Mouse (Mus musculus): ENCODE results near the gene Gtsf1. TPM values are rescaled to one million over a fixed set of nuclear protein-coding genes. Genes with fewer than 3 reads are reported as not detected.
"Not testable (repeated sequence)": the region's sequence is repeated elsewhere in the genome, so short reads cannot be mapped to it uniquely, and the experiment has no call there.

The Gtsf1 gene
- polyA plus RNA-seq, 1 experiment from 2014 or later, result 0.33 TPM

DNA sequence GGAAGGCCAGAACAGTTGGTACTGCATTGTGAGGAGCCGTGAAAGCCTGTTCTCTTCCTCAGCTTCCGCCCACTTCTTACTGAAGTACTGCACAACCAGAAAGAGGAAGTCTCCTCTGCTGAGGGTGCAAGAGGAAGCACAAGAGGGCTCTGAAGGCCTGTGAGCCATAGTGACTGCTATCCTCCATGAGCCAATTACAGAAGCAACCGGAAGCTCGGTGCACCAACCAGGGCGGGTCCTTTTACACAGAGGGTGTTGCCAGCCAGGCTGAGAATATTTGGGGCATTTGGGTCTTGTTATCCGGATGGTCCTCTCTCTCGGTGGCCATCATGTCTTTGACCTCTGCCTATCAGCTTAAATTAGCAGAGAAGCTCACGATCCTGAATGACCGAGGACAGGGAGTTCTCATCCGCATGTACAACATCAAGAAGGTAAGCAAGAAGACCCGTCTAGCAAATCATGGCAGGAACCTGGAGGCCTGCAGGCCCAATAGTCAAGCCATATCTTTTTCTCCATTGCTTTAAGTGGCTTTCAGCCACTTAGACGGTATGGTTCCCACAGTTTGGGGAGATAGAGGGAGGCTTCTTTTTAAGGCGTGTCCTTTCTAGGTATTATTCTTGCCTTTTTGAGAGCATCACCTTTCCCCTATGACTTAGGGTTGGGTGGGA is 23.4 kb upstream of the Gtsf1 start, which contains the start of gene Nckap1l:
Gene Nckap1l, plus strand, starts transcription at position 244 of the 668 bp plus-strand sequence.
- 91% methylated on average over 13 of the region's 13 CpGs for WGBS
- H3K9me3 ChIP-seq (ENCODE audit: control insufficient read depth, low read length), result no peaks in the 10 kb centered on the region
- DNase-seq (no peak), ATAC-seq (ENCODE audit: low FRiP score, low TSS enrichment) (no peak)
- H3K4me2 ChIP-seq (ENCODE audit: low read length), result no peak within 1 kb of the TSS
- no peak within 1 kb of the TSS for H3K9ac ChIP-seq (replicated peaks; ENCODE audit: low read length)
- H3K36me3 ChIP-seq (ENCODE audit: control insufficient read depth, insufficient read depth, low read length), result no peaks in the 10 kb centered on the region
- H3K4me3 ChIP-seq (replicated peaks; ENCODE audit: low read depth, low read length), result no peak within 1 kb of the TSS
- no peaks in the 10 kb centered on the region for H3K27me3 ChIP-seq (ENCODE audit: control insufficient read depth, insufficient read depth, low read length)
- H3K4me1 ChIP-seq (ENCODE audit: control insufficient read depth, insufficient read depth, low read length), result no peaks in the 10 kb centered on the region
- no peak within 1 kb of the TSS for H3K27ac ChIP-seq (replicated peaks; ENCODE audit: low read depth, low read length)

- Histone ChIP-seq H3K27ac (replicated peaks; ENCODE audit: low read depth, low read length) (no peak within 1 kb of the TSS), H3K4me1 (ENCODE audit: control insufficient read depth, insufficient read depth, low read length) (no peaks in the 10 kb centered on the region), H3K9me3 (ENCODE audit: control insufficient read depth, low read length) (no peaks in the 10 kb centered on the region), H3K4me3 (replicated peaks; ENCODE audit: low read depth, low read length) (no peak within 1 kb of the TSS), H3K36me3 (ENCODE audit: control insufficient read depth, insufficient read depth, low read length) (no peaks in the 10 kb centered on the region), H3K27me3 (ENCODE audit: control insufficient read depth, insufficient read depth, low read length) (no peaks in the 10 kb centered on the region), H3K4me2 (ENCODE audit: low read length) (no peak within 1 kb of the TSS), H3K9ac (replicated peaks; ENCODE audit: low read length) (no peak within 1 kb of the TSS)
- no peak for DNase-seq
- 20% methylated on average over 3 of the region's 3 CpGs for WGBS
- ATAC-seq (ENCODE audit: low FRiP score, low TSS enrichment), result no peak
Measured at GRCm38 (mm10) chr15:103448369-103448768, 18.1 kb upstream of the Gtsf1 start, which contains the start of gene Gtsf2. TSS of gene Gtsf2 (minus strand) at chr15:103448469.

DNA sequence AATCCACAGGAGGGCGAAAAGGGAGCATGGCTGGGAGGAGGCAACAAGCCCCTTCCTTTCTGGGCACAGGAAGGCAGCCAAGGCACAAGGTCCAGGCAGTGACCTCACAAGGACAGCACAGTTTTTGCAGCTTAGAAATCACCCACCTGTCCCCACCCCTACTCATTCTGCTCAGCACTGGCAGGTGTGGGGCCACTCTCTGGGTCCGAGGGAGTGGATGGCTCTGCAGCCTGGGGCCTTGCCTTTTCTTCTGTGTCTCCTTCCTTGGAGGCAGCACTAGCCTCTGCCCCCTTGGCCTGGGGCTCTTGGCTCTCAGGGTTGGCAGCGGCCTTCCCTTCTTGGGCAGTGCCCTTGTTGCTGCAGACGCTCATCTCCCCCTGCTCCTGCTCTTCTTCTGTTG is 15.7 kb upstream of the Gtsf1 start:
- not testable (repeated sequence) for H3K27me3 ChIP-seq (ENCODE audit: control insufficient read depth, insufficient read depth, low read length); H3K9me3 ChIP-seq (ENCODE audit: control insufficient read depth, low read length); H3K4me1 ChIP-seq (ENCODE audit: control insufficient read depth, insufficient read depth, low read length); H3K9ac ChIP-seq (replicated peaks; ENCODE audit: low read length); H3K4me2 ChIP-seq (ENCODE audit: low read length); H3K27ac ChIP-seq (replicated peaks; ENCODE audit: low read depth, low read length); H3K36me3 ChIP-seq (ENCODE audit: control insufficient read depth, insufficient read depth, low read length); DNase-seq; ATAC-seq (ENCODE audit: low FRiP score, low TSS enrichment); H3K4me3 ChIP-seq (replicated peaks; ENCODE audit: low read depth, low read length)
- WGBS, result 82% methylated on average over 4 of the region's 4 CpGs

DNA sequence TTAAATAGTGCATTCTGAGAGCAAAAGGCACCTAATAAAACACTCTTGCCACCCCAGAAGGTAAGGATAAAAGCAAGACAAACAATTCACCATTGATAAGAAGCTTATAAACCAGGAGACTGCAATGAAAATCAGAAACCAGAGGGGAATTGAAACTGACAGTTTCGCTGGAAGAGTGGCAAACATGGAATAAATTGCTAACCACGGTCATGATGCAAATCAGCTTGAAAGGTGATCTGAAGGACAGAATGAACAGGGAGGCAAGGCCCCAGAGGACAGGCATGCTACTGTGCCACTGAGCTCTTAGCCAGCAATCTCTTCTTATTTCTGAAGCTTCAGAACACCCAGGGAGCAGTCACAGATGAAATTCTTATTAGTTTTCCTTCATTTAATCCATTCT is 3.3 kb downstream of the Gtsf1 start:
- DNase-seq, result peak; percentile 58
- Histone ChIP-seq H3K4me3 (replicated peaks; ENCODE audit: low read depth, low read length) (no peak overlapping the region), H3K4me1 (ENCODE audit: control insufficient read depth, insufficient read depth, low read length) (no peaks in the 10 kb centered on the region), H3K9ac (replicated peaks; ENCODE audit: low read length) (no peak overlapping the region), H3K4me2 (ENCODE audit: low read length) (no peak overlapping the region), H3K9me3 (ENCODE audit: control insufficient read depth, low read length) (no peaks in the 10 kb centered on the region), H3K27ac (replicated peaks; ENCODE audit: low read depth, low read length) (peak overlapping the region; percentile 52), H3K36me3 (ENCODE audit: control insufficient read depth, insufficient read depth, low read length) (no peaks in the 10 kb centered on the region), H3K27me3 (ENCODE audit: control insufficient read depth, insufficient read depth, low read length) (no peaks in the 10 kb centered on the region)
- 16% methylated on average over 2 of the region's 2 CpGs for WGBS
- ATAC-seq (ENCODE audit: low FRiP score, low TSS enrichment), result no peak

DNA sequence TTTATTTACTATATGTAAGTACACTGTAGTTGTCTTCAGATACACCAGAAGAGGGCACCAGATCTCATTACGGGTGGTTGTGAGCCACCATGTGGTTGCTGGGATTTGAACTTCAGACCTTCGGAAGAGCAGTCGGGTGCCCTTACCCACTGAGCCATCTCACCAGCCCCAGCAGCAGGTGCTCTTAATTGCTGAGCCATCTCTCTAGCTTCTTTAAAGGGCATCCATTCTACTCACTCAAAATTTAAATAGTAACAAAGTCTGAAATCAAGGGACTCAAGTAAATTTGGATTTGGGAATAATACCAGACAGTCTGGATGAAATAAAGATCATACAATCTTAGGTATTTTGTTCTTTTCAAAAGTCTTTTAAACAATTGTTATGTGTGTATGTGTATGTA is 24.7 kb downstream of the Gtsf1 start:
- not testable (repeated sequence) for DNase-seq; H3K36me3 ChIP-seq (ENCODE audit: control insufficient read depth, insufficient read depth, low read length); H3K9me3 ChIP-seq (ENCODE audit: control insufficient read depth, low read length); H3K4me2 ChIP-seq (ENCODE audit: low read length); H3K9ac ChIP-seq (replicated peaks; ENCODE audit: low read length); H3K27ac ChIP-seq (replicated peaks; ENCODE audit: low read depth, low read length); ATAC-seq (ENCODE audit: low FRiP score, low TSS enrichment); H3K4me1 ChIP-seq (ENCODE audit: control insufficient read depth, insufficient read depth, low read length); H3K4me3 ChIP-seq (replicated peaks; ENCODE audit: low read depth, low read length); H3K27me3 ChIP-seq (ENCODE audit: control insufficient read depth, insufficient read depth, low read length)
- 95% methylated on average over 2 of the region's 3 CpGs for WGBS

GRCm38 (mm10) chr15:103401361-103401760 is 28.9 kb downstream of the Gtsf1 start:
- no peak overlapping the region for H3K4me2 ChIP-seq (ENCODE audit: low read length)
- no peaks in the 10 kb centered on the region for H3K4me1 ChIP-seq (ENCODE audit: control insufficient read depth, insufficient read depth, low read length)
- no peak for DNase-seq
- 84% methylated on average over 5 of the region's 5 CpGs for WGBS
- no peaks in the 10 kb centered on the region for H3K9me3 ChIP-seq (ENCODE audit: control insufficient read depth, low read length)
- no peak for ATAC-seq (ENCODE audit: low FRiP score, low TSS enrichment)
- no peaks in the 10 kb centered on the region for H3K27me3 ChIP-seq (ENCODE audit: control insufficient read depth, insufficient read depth, low read length)
- H3K36me3 ChIP-seq (ENCODE audit: control insufficient read depth, insufficient read depth, low read length), result no peaks in the 10 kb centered on the region
- H3K4me3 ChIP-seq (replicated peaks; ENCODE audit: low read depth, low read length), result no peak overlapping the region
- H3K9ac ChIP-seq (replicated peaks; ENCODE audit: low read length), result no peak overlapping the region
- no peak overlapping the region for H3K27ac ChIP-seq (replicated peaks; ENCODE audit: low read depth, low read length)

- ATAC-seq (ENCODE audit: low FRiP score, low TSS enrichment), result no peak
- no peaks in the 10 kb centered on the region for H3K27me3 ChIP-seq (ENCODE audit: control insufficient read depth, insufficient read depth, low read length)
Measured at GRCm38 (mm10) chr15:103393577-103393976, 36.7 kb downstream of the Gtsf1 start.

GRCm38 (mm10) chr15:103388556-103389145 is 41.6 kb downstream of the Gtsf1 start:
- Histone ChIP-seq H3K9ac (replicated peaks; ENCODE audit: low read length) (no peak overlapping the region), H3K36me3 (ENCODE audit: control insufficient read depth, insufficient read depth, low read length) (no peaks in the 10 kb centered on the region), H3K4me1 (ENCODE audit: control insufficient read depth, insufficient read depth, low read length) (no peaks in the 10 kb centered on the region), H3K4me2 (ENCODE audit: low read length) (no peak overlapping the region), H3K9me3 (ENCODE audit: control insufficient read depth, low read length) (no peaks in the 10 kb centered on the region), H3K27ac (replicated peaks; ENCODE audit: low read depth, low read length) (no peak overlapping the region), H3K27me3 (ENCODE audit: control insufficient read depth, insufficient read depth, low read length) (no peaks in the 10 kb centered on the region), H3K4me3 (replicated peaks; ENCODE audit: low read depth, low read length) (no peak overlapping the region)
- no peak for ATAC-seq (ENCODE audit: low FRiP score, low TSS enrichment)
- 46% methylated on average over 4 of the region's 4 CpGs for WGBS
- peak; percentile 28 for DNase-seq

More at GRCm38 (mm10) chr15:103393577-103393976, 36.7 kb downstream of the Gtsf1 start:
- Histone ChIP-seq H3K9me3 (ENCODE audit: control insufficient read depth, low read length) (no peaks in the 10 kb centered on the region), H3K4me3 (replicated peaks; ENCODE audit: low read depth, low read length) (no peak overlapping the region), H3K9ac (replicated peaks; ENCODE audit: low read length) (no peak overlapping the region), H3K36me3 (ENCODE audit: control insufficient read depth, insufficient read depth, low read length) (no peaks in the 10 kb centered on the region), H3K27ac (replicated peaks; ENCODE audit: low read depth, low read length) (no peak overlapping the region), H3K4me1 (ENCODE audit: control insufficient read depth, insufficient read depth, low read length) (no peaks in the 10 kb centered on the region), H3K4me2 (ENCODE audit: low read length) (no peak overlapping the region)
- no peak for DNase-seq

All from midbrain, embryonic 14.5 days (tissue).